Mouse (Mus musculus) splenic B cell, adult 2 months (primary cell): ENCODE results near the gene Mtx1.
A peak's percentile ranks its signal among the peaks of the same experiment; 100 is the strongest.

Source experiments
- DNase-seq: peaks from one replicate; pipeline ENCODE4 v3.0.0-alpha.2; 2011; ENCODE audit warnings: low read depth, low spot score
- H3K27me3 ChIP-seq: 2 replicates; pipeline ENCODE4 v1.6.1; 2012; ENCODE audit warnings: mild to moderate bottlenecking, low read length, moderate library complexity, mixed read lengths; ENCODE audit not compliant: control insufficient read depth, poor library complexity, insufficient read depth, severe bottlenecking
- H3K36me3 ChIP-seq: 2 replicates; pipeline ENCODE4 v1.6.1; 2012; ENCODE audit warnings: mild to moderate bottlenecking, low read length, moderate library complexity, mixed read lengths; ENCODE audit not compliant: control insufficient read depth, poor library complexity, insufficient read depth, severe bottlenecking

Gene Mtx1

GRCm38 (mm10) chr3:89246261-89247100, 19.6 kb upstream of the Mtx1 start, which contains the start of gene Trim46:
Gene Trim46, minus strand, starts transcription at chr3:89246309.
- DNase-seq: peak; percentile 91
- Histone ChIP-seq H3K27me3 (no peaks in the 10 kb centered on the region), H3K36me3 (peaks cover 4% of the 10 kb centered on the region; the same call in 1 of the 2 replicates)

GRCm38 (mm10) chr3:89245688-89246171, 18.8 kb upstream of the Mtx1 start, which contains the start of gene Krtcap2:
Gene Krtcap2, plus strand, starts transcription at chr3:89245966.
- DNase-seq: peak; percentile 58
- H3K27me3 ChIP-seq: no peaks in the 10 kb centered on the region
- peaks cover 4% of the 10 kb centered on the region; the same call in 1 of the 2 replicates for H3K36me3 ChIP-seq

GRCm38 (mm10) chr3:89244982-89245687, 18.2 kb upstream of the Mtx1 start:
- Histone ChIP-seq H3K36me3 (peaks cover 4% of the 10 kb centered on the region; the same call in 1 of the 2 replicates), H3K27me3 (no peaks in the 10 kb centered on the region)
- DNase-seq: peak; percentile 64

- no peaks in the 10 kb centered on the region for H3K27me3 ChIP-seq
- peak; percentile 63 for DNase-seq
Measured at GRCm38 (mm10) chr3:89244158-89244981, 17.5 kb upstream of the Mtx1 start.

GRCm38 (mm10) chr3:89243609-89244008, 16.7 kb upstream of the Mtx1 start:
- no peaks in the 10 kb centered on the region for H3K27me3 ChIP-seq
- no peaks in the 10 kb centered on the region for H3K36me3 ChIP-seq
- peak; percentile 83 for DNase-seq

More at GRCm38 (mm10) chr3:89244158-89244981, 17.5 kb upstream of the Mtx1 start:
- peaks cover 3% of the 10 kb centered on the region; the same call in 1 of the 2 replicates for H3K36me3 ChIP-seq

GRCm38 (mm10) chr3:89242331-89242895, 15.5 kb upstream of the Mtx1 start:
- no peaks in the 10 kb centered on the region for H3K27me3 ChIP-seq
- no peaks in the 10 kb centered on the region for H3K36me3 ChIP-seq
- peak; percentile 90 for DNase-seq

- Histone ChIP-seq H3K27me3 (no peaks in the 10 kb centered on the region), H3K36me3 (no peaks in the 10 kb centered on the region; the same call in 1 of the 2 replicates)
- DNase-seq: no peak
Measured at GRCm38 (mm10) chr3:89238494-89238893, 11.6 kb upstream of the Mtx1 start.

- Histone ChIP-seq H3K27me3 (no peaks in the 10 kb centered on the region), H3K36me3 (no peaks in the 10 kb centered on the region; the same call in 1 of the 2 replicates)
- no peak for DNase-seq
Measured at GRCm38 (mm10) chr3:89237682-89238081, 10.8 kb upstream of the Mtx1 start.

- Histone ChIP-seq H3K36me3 (no peaks in the 10 kb centered on the region; the same call in 1 of the 2 replicates), H3K27me3 (no peaks in the 10 kb centered on the region)
- no peak for DNase-seq
Measured at GRCm38 (mm10) chr3:89236516-89236915, 9.6 kb upstream of the Mtx1 start.

GRCm38 (mm10) chr3:89233562-89234110, 6.7 kb upstream of the Mtx1 start:
- peak; percentile 70 for DNase-seq
- Histone ChIP-seq H3K36me3 (no peaks in the 10 kb centered on the region; the same call in 1 of the 2 replicates), H3K27me3 (no peaks in the 10 kb centered on the region)

GRCm38 (mm10) chr3:89232614-89233013, 5.7 kb upstream of the Mtx1 start:
- Histone ChIP-seq H3K36me3 (no peaks in the 10 kb centered on the region; the same call in 1 of the 2 replicates), H3K27me3 (no peaks in the 10 kb centered on the region)
- DNase-seq: no peak

- Histone ChIP-seq H3K36me3 (no peaks in the 10 kb centered on the region; the same call in 1 of the 2 replicates), H3K27me3 (no peaks in the 10 kb centered on the region)
- DNase-seq: no peak
Measured at GRCm38 (mm10) chr3:89231772-89232275, 4.9 kb upstream of the Mtx1 start.

GRCm38 (mm10) chr3:89231345-89231744, 4.5 kb upstream of the Mtx1 start:
- H3K36me3 ChIP-seq: no peaks in the 10 kb centered on the region; the same call in 1 of the 2 replicates
- peak; percentile 65 for DNase-seq

More at GRCm38 (mm10) chr3:89231345-89231744, 4.5 kb upstream of the Mtx1 start:
- no peaks in the 10 kb centered on the region for H3K27me3 ChIP-seq
